Mouse (Mus musculus) kidney, adult 2 months (tissue): ENCODE results near the gene Gxylt2.

Experiments
- CTCF ChIP-seq: fragments of 200-500 bp; conservative IDR thresholded peaks from 2 replicates; pipeline ENCODE4 v1.5.1; 2011; ENCODE audit warnings: low read depth, mild to moderate bottlenecking, control low read depth, low read length, moderate library complexity, mixed read lengths; ENCODE audit not compliant: insufficient read depth, insufficient read length
- POLR2A ChIP-seq: fragments of 200-500 bp; IDR thresholded peaks from one replicate; pipeline ENCODE4 v1.6.1; 2011; ENCODE audit warnings: low read depth, low read length, control low read depth

DNA sequence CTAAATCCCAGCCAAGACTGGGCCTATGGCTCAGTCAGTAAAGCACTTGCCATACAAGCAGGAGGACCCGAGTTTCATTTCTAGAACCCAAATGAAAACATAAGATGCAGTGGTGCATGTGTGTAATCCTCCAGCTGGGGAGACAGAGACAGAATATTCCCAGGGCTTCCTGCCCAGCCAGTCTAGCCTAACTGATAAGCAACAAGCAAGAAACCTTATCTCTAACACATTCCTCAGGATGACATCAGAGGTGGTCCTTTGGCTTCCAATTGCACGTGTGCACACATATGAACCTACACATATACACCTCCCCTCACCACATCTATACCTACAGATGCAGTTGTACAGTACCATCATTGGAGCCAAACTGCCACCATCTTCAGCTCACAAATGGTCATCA, 35.7 kb upstream of the Gxylt2 start:
- TF ChIP-seq CTCF (no peak), POLR2A (no peak)
